Mouse (Mus musculus): ENCODE data around the gene Dgcr2.

Gene Dgcr2

GRCm38 (mm10) chr16:17806581-17807191 is 91.7 kb downstream of the Dgcr2 start:
- DNase-seq, result peak; percentile 39 to 55

GRCm38 (mm10) chr16:17804982-17805381 is 93.4 kb downstream of the Dgcr2 start:
- DNase-seq, result peak; percentile 16 to 18

- DNase-seq, result peak; percentile 36 to 45
These were observed 93.9 kb downstream of the Dgcr2 start for GRCm38 (mm10) chr16:17804449-17804912.

GRCm38 (mm10) chr16:17803675-17804448 is 94.5 kb downstream of the Dgcr2 start:
- DNase-seq, result peak in 1 of 2 experiments; percentile 25

- DNase-seq, result peak; percentile 52 to 59
These were observed 95.3 kb downstream of the Dgcr2 start for GRCm38 (mm10) chr16:17802839-17803674.

- DNase-seq, result no peak
These were observed 95.9 kb downstream of the Dgcr2 start for GRCm38 (mm10) chr16:17802456-17802838.

- DNase-seq, result no peak
These were observed 96.4 kb downstream of the Dgcr2 start for GRCm38 (mm10) chr16:17801777-17802455.

- no peak for DNase-seq
These were observed 98.8 kb downstream of the Dgcr2 start for GRCm38 (mm10) chr16:17799584-17799983.

- DNase-seq, result peak in 1 of 2 experiments; percentile 19
These were observed 99.8 kb downstream of the Dgcr2 start for GRCm38 (mm10) chr16:17798321-17799180.

GRCm38 (mm10) chr16:17797812-17798311 is 100.5 kb downstream of the Dgcr2 start:
- peak in 1 of 2 experiments; percentile 28 for DNase-seq

GRCm38 (mm10) chr16:17796971-17797811 is 101.2 kb downstream of the Dgcr2 start, which contains the start of gene Scarf2:
TSS of gene Scarf2 (plus strand) at chr16:17797282.
- DNase-seq, result peak in 1 of 2 experiments; percentile 20

GRCm38 (mm10) chr16:17796519-17796918 is 101.8 kb downstream of the Dgcr2 start:
- DNase-seq, result no peak

- no peak for DNase-seq
These were observed 102.7 kb downstream of the Dgcr2 start for GRCm38 (mm10) chr16:17795643-17796042.

- DNase-seq, result no peak
These were observed 104.3 kb downstream of the Dgcr2 start for GRCm38 (mm10) chr16:17794047-17794446.

- DNase-seq, result no peak
These were observed 105.6 kb downstream of the Dgcr2 start for GRCm38 (mm10) chr16:17792728-17793127.
